9 mouse cellular contexts compared by ENCODE assay signal in the genomic region with DNA sequence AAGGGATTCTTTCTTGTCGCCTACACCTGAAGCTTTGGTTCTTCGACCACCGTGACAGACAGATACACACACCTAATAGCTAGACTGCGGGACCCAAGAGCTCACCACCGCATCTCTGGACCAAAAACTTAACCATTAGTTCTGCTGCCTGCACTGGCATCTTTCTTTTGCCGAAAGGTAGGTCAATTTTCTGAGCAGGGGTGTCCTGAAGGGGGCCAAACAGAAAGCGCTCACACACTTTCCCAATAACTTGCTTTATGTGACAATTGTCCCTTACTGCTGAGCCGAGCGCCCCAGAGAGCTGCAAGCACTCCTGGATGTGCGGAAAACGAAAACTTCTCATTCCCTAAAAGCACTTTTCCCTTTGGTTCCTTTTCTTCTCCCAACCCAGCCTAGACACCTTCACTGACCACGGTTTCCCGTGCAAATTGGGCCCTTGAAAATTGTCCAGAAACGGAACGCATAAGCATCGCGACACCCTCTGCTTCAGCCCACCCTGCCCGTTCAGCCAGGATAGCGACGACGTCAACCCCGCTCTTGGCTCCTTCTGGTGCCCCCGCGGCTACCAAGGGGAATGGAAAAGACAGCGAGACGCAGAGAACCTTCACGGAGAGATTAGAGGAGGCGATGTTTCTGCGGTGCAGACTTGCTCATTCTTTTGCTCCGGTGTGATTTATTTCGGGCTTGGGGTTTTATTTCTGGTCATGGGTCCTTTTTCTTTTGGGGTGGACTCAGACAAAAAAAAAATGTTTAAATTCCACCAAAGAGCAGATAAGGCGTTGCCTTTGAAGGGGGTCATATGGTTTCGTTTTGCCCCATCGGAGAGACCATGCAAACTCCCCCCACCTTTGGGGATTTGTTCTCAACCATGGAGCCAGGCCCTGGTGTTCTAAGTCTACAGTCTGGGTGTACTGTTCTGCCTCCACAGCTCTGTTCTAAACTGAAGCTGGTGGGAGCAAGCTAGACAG. TPM values are rescaled to one million over a fixed set of nuclear protein-coding genes. Genes with fewer than 3 reads are reported as not detected.
A peak's percentile ranks its signal among the peaks of the same experiment; 100 is the strongest.
DNase-seq lines count a peak whose midpoint lies in the region; ATAC-seq and TF ChIP-seq lines count a peak whose summit lies in the region.
"Had no signal": no experiment of that assay in that cellular context is flagged by ENCODE, and none has a peak within 500 bp of the region (broad histone marks: within the 10 kb centered on the region; RNA-seq: fewer than 3 reads in every experiment).

No protein-coding gene starts in this region.

- 9% methylated on average over 34 of the region's 34 CpGs for WGBS in lung, embryonic 14.5 days
- 4% methylated on average over 34 of the region's 34 CpGs for WGBS in embryonic facial prominence, embryonic 12.5 days
- 9% methylated on average over 34 of the region's 34 CpGs for WGBS in limb, embryonic 15.5 days

- ATAC-seq in lung, embryonic 14.5 days (ENCODE audit: insufficient read depth), result no peak
- no peak for ATAC-seq in embryonic facial prominence, embryonic 12.5 days (ENCODE audit: insufficient number of reproducible peaks, insufficient read depth, low FRiP score, low TSS enrichment)
- no peak for ATAC-seq in limb, embryonic 15.5 days (ENCODE audit: insufficient number of reproducible peaks, low FRiP score, low TSS enrichment, low read depth)
- no peak for ATAC-seq in CD4-positive, CD25-positive, alpha-beta regulatory T cell, adult 4 months

- no peaks in the 10 kb centered on the region; the same call in 1 of the 2 replicates for H3K4me1 ChIP-seq in lung, embryonic 14.5 days (ENCODE audit: insufficient read depth)
- H3K4me1 ChIP-seq in embryonic facial prominence, embryonic 12.5 days, result peaks cover 23% of the 10 kb centered on the region
- H3K4me1 ChIP-seq in limb, embryonic 15.5 days, result peaks cover 38% of the 10 kb centered on the region

- H3K9me3 ChIP-seq in lung, embryonic 14.5 days (ENCODE audit: low read depth, low read length), result no peaks in the 10 kb centered on the region
- no peaks in the 10 kb centered on the region for H3K9me3 ChIP-seq in embryonic facial prominence, embryonic 12.5 days
- H3K9me3 ChIP-seq in limb, embryonic 15.5 days, result no peaks in the 10 kb centered on the region

- no peaks in the 10 kb centered on the region for H3K36me3 ChIP-seq in lung, embryonic 14.5 days (ENCODE audit: insufficient read depth)
- no peaks in the 10 kb centered on the region for H3K36me3 ChIP-seq in embryonic facial prominence, embryonic 12.5 days
- H3K36me3 ChIP-seq in limb, embryonic 15.5 days, result no peaks in the 10 kb centered on the region

- H3K4me2 ChIP-seq in lung, embryonic 14.5 days, result no peak overlapping the region
- H3K4me2 ChIP-seq in embryonic facial prominence, embryonic 12.5 days (replicated peaks), result peak overlapping the region; percentile 78
- H3K4me2 ChIP-seq in limb, embryonic 15.5 days, result peak overlapping the region; percentile 25; the same call in 1 of the 2 replicates

- peak overlapping the region; percentile 41; the same call in 1 of the 2 replicates for H3K4me3 ChIP-seq in lung, embryonic 14.5 days (ENCODE audit: low read depth, low read length)
- H3K4me3 ChIP-seq in embryonic facial prominence, embryonic 12.5 days, result peak overlapping the region; percentile 55
- peak overlapping the region; percentile 20 for H3K4me3 ChIP-seq in limb, embryonic 15.5 days

- no peak for TF ChIP-seq CTCF in lung, embryonic 14.5 days (IDR thresholded peaks at IDR 0.05; ENCODE audit: low read depth)

- peaks cover 86% of the 10 kb centered on the region for H3K27me3 ChIP-seq in lung, embryonic 14.5 days (ENCODE audit: insufficient read depth, low read length)
- peaks cover 94% of the 10 kb centered on the region for H3K27me3 ChIP-seq in embryonic facial prominence, embryonic 12.5 days
- H3K27me3 ChIP-seq in limb, embryonic 15.5 days, result peaks cover 95% of the 10 kb centered on the region

- DNase-seq in heart, adult 11 months, result peak; percentile 81
- DNase-seq in heart, postnatal 4 days, result no peak
- peak; percentile 11 for DNase-seq in lung, embryonic 14.5 days
- no peak for DNase-seq in lung, postnatal 10 days
- no peak for DNase-seq in spleen, postnatal 36 days (ENCODE audit: low spot score in 2 of 2)
- DNase-seq: kidney, adult 11 months had no signal

- H3K27ac ChIP-seq in lung, embryonic 14.5 days (ENCODE audit: low read depth), result no peak overlapping the region
- no peak overlapping the region for H3K27ac ChIP-seq in embryonic facial prominence, embryonic 12.5 days
- H3K27ac ChIP-seq in limb, embryonic 15.5 days, result no peak overlapping the region

- H3K9ac ChIP-seq in lung, embryonic 14.5 days, result no peak overlapping the region
- H3K9ac ChIP-seq in embryonic facial prominence, embryonic 12.5 days, result no peak overlapping the region
- H3K9ac ChIP-seq in limb, embryonic 15.5 days, result no peak overlapping the region

RNA-seq across cellular contexts. Expression of gene Gdf7, which starts 2.3 kb away (rescaled TPM):
- total RNA-seq in heart, postnatal 4 days (2021), result under 1 TPM; 0.19 to 0.25 TPM
- polyA plus RNA-seq in lung, embryonic 14.5 days (2014; fragmentation: Nextera tagmentation; extraction: Ambion mirVana), result not detected in 2 replicates
- 1.8 and 2.5 TPM in 2 replicates for polyA plus RNA-seq in embryonic facial prominence, embryonic 12.5 days (2016; fragmentation: Nextera tagmentation; extraction: Ambion mirVana)
- polyA plus RNA-seq in limb, embryonic 15.5 days (2015; fragmentation: Nextera tagmentation; extraction: Ambion mirVana), result 0.20 and 0.27 TPM in 2 replicates
- not detected for polyA plus RNA-seq in CD4-positive, CD25-positive, alpha-beta regulatory T cell, adult 4 months (2017; shearing (Covaris generic))

RNA-seq across cellular contexts. Expression of gene Hs1bp3, which starts 13.8 kb away (rescaled TPM):
- total RNA-seq in heart, postnatal 4 days (2021), result 10 to 100 TPM in 1 of 2 experiments, 1 to 10 TPM in 1; 7.2 to 11.0 TPM
- 11.2 and 11.5 TPM in 2 replicates for polyA plus RNA-seq in lung, embryonic 14.5 days (2014; fragmentation: Nextera tagmentation; extraction: Ambion mirVana)
- 19.1 and 20.3 TPM in 2 replicates for polyA plus RNA-seq in embryonic facial prominence, embryonic 12.5 days (2016; fragmentation: Nextera tagmentation; extraction: Ambion mirVana)
- 16.8 and 17.0 TPM in 2 replicates for polyA plus RNA-seq in limb, embryonic 15.5 days (2015; fragmentation: Nextera tagmentation; extraction: Ambion mirVana)
- polyA plus RNA-seq in CD4-positive, CD25-positive, alpha-beta regulatory T cell, adult 4 months (2017; shearing (Covaris generic)), result 10 to 100 TPM in 1 of 2 experiments, 1 to 10 TPM in 1; 5.6 to 13.0 TPM

Comparison
In these comparisons a context has a peak if more than half of its experiments do, and no peak if none do; other contexts are left out.
1. DNase-seq: peak in heart, adult 11 months (single experiment) and lung, embryonic 14.5 days (single experiment); none in heart, postnatal 4 days (single experiment), lung, postnatal 10 days (single experiment) and spleen, postnatal 36 days (0 of 2).
2. Peak in every context shown above with its lines, with median percentiles within 50 percentile points of each other: H3K4me3 ChIP-seq.